Mouse (Mus musculus) heart, adult 2 months (tissue): Measurements from ENCODE around the gene Gm960. TPM values are rescaled to one million over a fixed set of nuclear protein-coding genes. Genes with fewer than 3 reads are reported as not detected.

Experiments
- DNase-seq, 2 experiments: peaks; one replicate each; pipeline ENCODE4 v3.0.0; 2021
- H3K27ac ChIP-seq: fragments of 200-600 bp; 2 replicates; pipeline ENCODE4 v1.8.1; 2022
- H3K27me3 ChIP-seq: fragments of 200-500 bp; 2 replicates; pipeline ENCODE4 v1.6.1; 2012; ENCODE audit warnings: mild to moderate bottlenecking, low read length, inconsistent platforms, mixed read lengths; ENCODE audit not compliant: control insufficient read depth, insufficient read depth
- H3K36me3 ChIP-seq: fragments of 200-500 bp; 2 replicates; pipeline ENCODE4 v1.6.1; 2012; ENCODE audit warnings: low read length, inconsistent platforms; ENCODE audit not compliant: control insufficient read depth, insufficient read depth
- H3K4me1 ChIP-seq: fragments of 200-500 bp; 2 replicates; pipeline ENCODE4 v1.6.1; 2011; ENCODE audit warnings: low read length; ENCODE audit not compliant: control insufficient read depth, insufficient read depth
- H3K4me3 ChIP-seq: fragments of 200-600 bp; 2 replicates; pipeline ENCODE4 v1.8.1; 2022
- H3K79me2 ChIP-seq: fragments of 200-500 bp; replicated peaks from 2 replicates; pipeline ENCODE4 v1.6.1; 2012; ENCODE audit warnings: mild to moderate bottlenecking, inconsistent platforms, low read length, moderate library complexity, mixed read lengths; ENCODE audit not compliant: control insufficient read depth, insufficient read depth
- H3K9ac ChIP-seq: fragments of 200-500 bp; 2 replicates; pipeline ENCODE4 v1.6.1; 2012; ENCODE audit warnings: low read depth, mild to moderate bottlenecking, control low read depth, inconsistent platforms, low read length, mixed read lengths
- CTCF ChIP-seq: fragments of 200-600 bp; IDR thresholded peaks from 2 replicates; pipeline ENCODE4 v1.8.1; 2022; ENCODE audit warnings: antibody characterized with exemption, mild to moderate bottlenecking, moderate library complexity
- EP300 ChIP-seq: fragments of 200-500 bp; IDR thresholded peaks from 2 replicates; pipeline ENCODE4 v1.6.1; 2011; ENCODE audit warnings: low read depth, low read length, control low read depth; ENCODE audit not compliant: insufficient read depth
- POLR2A ChIP-seq: fragments of 200-500 bp; IDR thresholded peaks from 2 replicates; pipeline ENCODE4 v1.6.1; 2011; ENCODE audit warnings: mild to moderate bottlenecking, low read depth, low read length, control low read depth; ENCODE audit not compliant: insufficient read depth
- whole genome bisulfite sequencing: fragments of 180-500 bp; shearing (Covaris S2); methylation state at CpG from one replicate; pipeline ENCODE4 v1.1.7; 2018; 5-methylcytosine and 5-hydroxymethylcytosine counted together
- intact Hi-C: fragments of 180-260 bp; cut with DNase I; formaldehyde crosslinking; loops from one replicate; pipeline ENCODE4 v1.15.1; 2025
- microRNA-seq, 2 experiments: library from miRNA; unstranded; fragments of <30 nt; microRNA quantifications; one replicate each; pipeline ENCODE4 v1.2.0; 2021
- polyA plus RNA-seq: library from polyadenylated mRNA; depleted of rRNA; stranded (reverse); fragments of >200 nt; gene quantifications from 2 replicates; pipeline ENCODE4 v1.2.3, GENCODE M21; 2012; rRNA removed
- total RNA-seq, 2 experiments: library from RNA; stranded (reverse); gene quantifications; 2 replicates each; pipeline ENCODE4 v1.2.3; 2021

Gm960 gene
- total and polyA plus RNA-seq, 3 experiments = not detected

- no peak for DNase-seq
- Histone ChIP-seq H3K9ac (no peak overlapping the region), H3K4me3 (no peak overlapping the region), H3K27ac (no peak overlapping the region), H3K36me3 (no peaks in the 10 kb centered on the region), H3K27me3 (no peaks in the 10 kb centered on the region), H3K4me1 (peaks cover 2% of the 10 kb centered on the region; the same call in 1 of the 2 replicates), H3K79me2 (no peaks in the 10 kb centered on the region)
- TF ChIP-seq EP300 = no peak
- TF ChIP-seq POLR2A = no peak
- TF ChIP-seq CTCF = no peak
- intact Hi-C loops = loop anchor here (5.0 kb wide), 1 partner anchor 82 kb away; the partner anchor contains the start of gene 2010003K11Rik
- 83% methylated on average over 5 of the region's 5 CpGs for WGBS
Measured at GRCm38 (mm10) chr19:4579296-4579695, 119.2 kb downstream of the Gm960 start.

- peak; percentile 31 to 62 for DNase-seq
- WGBS = 42% methylated on average over 2 of the region's 2 CpGs
- intact Hi-C loops = loop anchor here (5.0 kb wide), 1 partner anchor 81 kb away; the partner anchor contains the start of gene 2010003K11Rik
Measured at GRCm38 (mm10) chr19:4578799-4579198, 119.7 kb downstream of the Gm960 start.

More at GRCm38 (mm10) chr19:4578799-4579198, 119.7 kb downstream of the Gm960 start:
- no peaks in the 10 kb centered on the region for H3K79me2 ChIP-seq
- no peaks in the 10 kb centered on the region for H3K27me3 ChIP-seq
- no peak overlapping the region for H3K9ac ChIP-seq
- H3K4me3 ChIP-seq = no peak overlapping the region
- no peak overlapping the region for H3K27ac ChIP-seq
- no peaks in the 10 kb centered on the region for H3K36me3 ChIP-seq
- peaks cover 2% of the 10 kb centered on the region; the same call in 1 of the 2 replicates for H3K4me1 ChIP-seq
- no peak for TF ChIP-seq EP300
- TF ChIP-seq POLR2A = no peak
- no peak for TF ChIP-seq CTCF

Small RNA genes lying within 50 kb of the gene (microRNA-seq; reads per million reads assigned to microRNA genes)
- 0.39 to 0.56 reads per million in 2 experiments for gene Mir6986

Other genes starting within 250 kb of the Gm960 start
- 10 to 100 TPM in 1 of 2 experiments, 1 to 10 TPM in 1; 6.9 to 13.2 TPM for gene Syt12, start 221.2 kb downstream of the Gm960 start, total RNA-seq
- gene Syt12, start 221.2 kb downstream of the Gm960 start, polyA plus RNA-seq = 1.8 and 3.2 TPM in 2 replicates
- gene 2010003K11Rik, start 200.1 kb downstream of the Gm960 start, total RNA-seq = not detected
- gene 2010003K11Rik, start 200.1 kb downstream of the Gm960 start, polyA plus RNA-seq = 0.29 and 0.70 TPM in 2 replicates
- 10 to 100 TPM; 44.8 to 52.5 TPM for gene Pcx, start 188.2 kb downstream of the Gm960 start, total RNA-seq
- 25.1 and 39.0 TPM in 2 replicates for gene Pcx, start 188.2 kb downstream of the Gm960 start, polyA plus RNA-seq
- gene Lrfn4, start 83.0 kb downstream of the Gm960 start, total RNA-seq = 1 to 10 TPM; 7.7 to 9.4 TPM
- 12.4 and 15.3 TPM in 2 replicates for gene Lrfn4, start 83.0 kb downstream of the Gm960 start, polyA plus RNA-seq
- 1 to 10 TPM; 7.1 to 8.7 TPM for gene Rce1, start 73.0 kb downstream of the Gm960 start, total RNA-seq
- 35.7 and 37.3 TPM in 2 replicates for gene Rce1, start 73.0 kb downstream of the Gm960 start, polyA plus RNA-seq
- gene Sptbn2, start 12.5 kb upstream of the Gm960 start, total RNA-seq = under 1 TPM; 0.23 to 0.27 TPM
- 0.18 and 0.20 TPM in 2 replicates for gene Sptbn2, start 12.5 kb upstream of the Gm960 start, polyA plus RNA-seq
- gene Rbm4b, start 57.8 kb upstream of the Gm960 start, total RNA-seq = 1 to 10 TPM; 6.3 to 6.5 TPM
- 5.1 and 6.9 TPM in 2 replicates for gene Rbm4b, start 57.8 kb upstream of the Gm960 start, polyA plus RNA-seq
- 10 to 100 TPM; 39.4 to 46.3 TPM for gene Rbm4, start 95.2 kb upstream of the Gm960 start, total RNA-seq
- 39.2 and 63.1 TPM in 2 replicates for gene Rbm4, start 95.2 kb upstream of the Gm960 start, polyA plus RNA-seq
- gene Gm21992, start 112.9 kb upstream of the Gm960 start, total RNA-seq = 10 to 100 TPM in 1 of 2 experiments, 1 to 10 TPM in 1; 8.0 to 16.9 TPM
- gene Gm21992, start 112.9 kb upstream of the Gm960 start, polyA plus RNA-seq = 9.3 and 18.4 TPM in 2 replicates
- 10 to 100 TPM; 19.5 to 25.4 TPM for gene Rbm14, start 113.0 kb upstream of the Gm960 start, total RNA-seq
- gene Rbm14, start 113.0 kb upstream of the Gm960 start, polyA plus RNA-seq = 16.2 and 17.2 TPM in 2 replicates
- gene Ccs, start 140.7 kb upstream of the Gm960 start, total RNA-seq = 10 to 100 TPM; 23.1 to 28.5 TPM
- 26.3 and 27.3 TPM in 2 replicates for gene Ccs, start 140.7 kb upstream of the Gm960 start, polyA plus RNA-seq
- not detected for gene Ccdc87, start 140.7 kb upstream of the Gm960 start, total RNA-seq
- 0.16 TPM in 1 of 2 replicates, not detected in the other for gene Ccdc87, start 140.7 kb upstream of the Gm960 start, polyA plus RNA-seq
- gene Ctsf, start 156.5 kb upstream of the Gm960 start, total RNA-seq = 10 to 100 TPM; 66.6 to 80.6 TPM
- 80.8 and 80.9 TPM in 2 replicates for gene Ctsf, start 156.5 kb upstream of the Gm960 start, polyA plus RNA-seq
- under 1 TPM; 0.39 TPM for gene Actn3, start 179.2 kb upstream of the Gm960 start, total RNA-seq
- gene Actn3, start 179.2 kb upstream of the Gm960 start, polyA plus RNA-seq = 0.57 and 0.76 TPM in 2 replicates
- 1 to 10 TPM; 2.3 to 3.0 TPM for gene Zdhhc24, start 180.0 kb upstream of the Gm960 start, total RNA-seq
- 7.8 and 7.9 TPM in 2 replicates for gene Zdhhc24, start 180.0 kb upstream of the Gm960 start, polyA plus RNA-seq
- 1 to 10 TPM; 3.5 to 4.5 TPM for gene Bbs1, start 208.0 kb upstream of the Gm960 start, total RNA-seq
- gene Bbs1, start 208.0 kb upstream of the Gm960 start, polyA plus RNA-seq = 2.3 and 3.9 TPM in 2 replicates
- 10 to 100 TPM; 12.7 to 16.3 TPM for gene Dpp3, start 229.6 kb upstream of the Gm960 start, total RNA-seq
- gene Dpp3, start 229.6 kb upstream of the Gm960 start, polyA plus RNA-seq = 36.1 and 41.0 TPM in 2 replicates
- gene Peli3, start 244.5 kb upstream of the Gm960 start, total RNA-seq = 1 to 10 TPM; 2.4 to 2.5 TPM
- 1.9 and 2.5 TPM in 2 replicates for gene Peli3, start 244.5 kb upstream of the Gm960 start, polyA plus RNA-seq